Mouse (Mus musculus) large intestine, adult 2 months (tissue): ENCODE measurements around the gene Hoxd11. TPM values are rescaled to one million over a fixed set of nuclear protein-coding genes. Genes with fewer than 3 reads are reported as not detected.

ENCODE experiments used
- DNase-seq: peaks from one replicate; pipeline ENCODE4 v3.0.0-alpha.2; 2012; ENCODE audit warnings: low read depth, low spot score
- WGBS: fragments of 180-500 bp; shearing (Covaris S2); methylation state at CpG from one replicate; pipeline ENCODE4 v1.1.7; 2018; 5-methylcytosine and 5-hydroxymethylcytosine counted together
- polyA plus RNA-seq: library from polyadenylated mRNA; depleted of rRNA; stranded (reverse); fragments of >200 nt; gene quantifications from 2 replicates; pipeline ENCODE4 v1.2.3, GENCODE M21; 2012

Gene Hoxd11
- polyA plus RNA-seq, 1 experiment = not detected

DNA sequence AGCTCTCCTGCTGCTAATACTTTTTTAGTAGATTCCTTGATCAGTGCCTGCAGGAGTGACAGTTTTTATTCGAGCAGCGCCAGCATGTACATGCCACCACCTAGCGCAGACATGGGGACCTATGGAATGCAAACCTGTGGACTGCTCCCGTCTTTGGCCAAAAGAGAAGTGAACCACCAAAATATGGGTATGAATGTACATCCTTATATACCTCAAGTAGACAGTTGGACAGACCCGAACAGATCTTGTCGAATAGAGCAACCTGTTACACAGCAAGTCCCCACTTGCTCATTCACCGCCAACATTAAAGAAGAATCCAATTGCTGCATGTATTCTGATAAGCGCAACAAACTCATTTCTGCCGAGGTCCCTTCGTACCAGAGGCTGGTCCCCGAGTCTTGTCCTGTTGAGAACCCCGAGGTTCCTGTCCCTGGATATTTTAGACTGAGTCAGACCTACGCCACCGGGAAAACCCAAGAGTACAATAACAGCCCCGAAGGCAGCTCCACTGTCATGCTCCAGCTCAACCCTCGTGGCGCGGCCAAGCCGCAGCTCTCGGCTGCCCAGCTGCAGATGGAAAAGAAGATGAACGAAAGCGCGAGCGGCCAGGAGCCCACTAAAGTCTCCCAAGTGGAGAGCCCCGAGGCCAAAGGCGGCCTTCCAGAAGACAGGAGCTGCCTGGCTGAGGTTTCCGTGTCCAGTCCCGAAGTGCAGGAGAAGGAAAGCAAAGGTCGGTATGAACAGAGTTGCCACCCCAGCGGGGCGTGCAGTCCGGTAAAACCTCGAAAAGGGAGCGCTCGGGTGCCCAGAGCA is 12.8 kb downstream of the Hoxd11 start:
- WGBS = 10% methylated on average over 35 of the region's 35 CpGs
- DNase-seq = no peak

DNA sequence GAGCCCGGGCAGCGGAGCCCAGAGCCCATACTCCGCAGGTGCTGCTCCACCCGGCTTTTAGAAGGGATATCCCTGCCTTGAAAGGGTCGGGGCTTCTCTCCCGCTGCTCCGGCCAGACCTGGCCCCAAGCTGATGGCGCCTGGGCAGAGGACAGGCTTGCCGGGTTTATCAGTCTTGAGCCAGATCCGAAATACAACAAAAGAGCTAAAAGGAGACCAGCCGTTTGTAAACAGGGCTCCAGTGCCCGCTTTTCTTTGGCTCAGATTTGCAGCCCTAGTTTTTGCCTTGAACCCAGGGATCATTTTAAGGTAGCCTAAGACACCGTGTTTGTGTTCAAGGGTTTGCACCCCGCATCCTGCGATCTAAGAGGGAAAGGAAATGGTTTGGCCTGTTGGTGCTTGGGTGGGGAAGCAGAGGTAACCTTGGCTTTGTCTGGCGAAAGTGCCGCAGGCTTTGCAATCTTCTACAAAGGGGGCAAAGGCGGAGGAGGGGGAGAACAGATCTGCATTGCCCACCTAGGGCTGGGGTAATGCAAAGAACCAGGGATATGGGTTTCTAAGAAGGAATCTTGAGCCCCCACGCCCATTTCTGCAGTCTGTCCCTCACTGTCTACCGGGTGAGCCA is 13.6 kb downstream of the Hoxd11 start:
- 24% methylated on average over 20 of the region's 20 CpGs for WGBS
- DNase-seq = no peak

DNA sequence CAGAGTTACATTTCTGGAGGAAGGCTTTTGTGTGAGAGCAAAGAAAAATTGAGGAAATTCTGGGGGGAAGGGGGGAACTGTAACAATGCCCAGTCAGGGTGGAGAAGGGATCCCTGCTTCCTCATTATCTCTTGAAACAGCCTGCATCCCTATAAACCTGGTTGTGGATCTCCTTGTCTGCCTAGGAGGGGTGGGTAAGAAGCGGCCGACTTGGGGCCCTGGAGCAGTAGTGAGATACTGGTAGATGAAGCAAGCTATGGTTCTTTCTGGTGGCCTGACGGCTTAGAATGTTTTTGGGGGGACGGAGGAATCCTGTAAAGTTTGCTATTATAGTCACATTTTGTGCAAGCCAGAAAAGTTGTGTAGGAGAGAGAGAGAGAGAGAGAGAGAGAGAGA is 14.1 kb downstream of the Hoxd11 start:
- no peak for DNase-seq
- 41% methylated on average over 4 of the region's 4 CpGs for WGBS

DNA sequence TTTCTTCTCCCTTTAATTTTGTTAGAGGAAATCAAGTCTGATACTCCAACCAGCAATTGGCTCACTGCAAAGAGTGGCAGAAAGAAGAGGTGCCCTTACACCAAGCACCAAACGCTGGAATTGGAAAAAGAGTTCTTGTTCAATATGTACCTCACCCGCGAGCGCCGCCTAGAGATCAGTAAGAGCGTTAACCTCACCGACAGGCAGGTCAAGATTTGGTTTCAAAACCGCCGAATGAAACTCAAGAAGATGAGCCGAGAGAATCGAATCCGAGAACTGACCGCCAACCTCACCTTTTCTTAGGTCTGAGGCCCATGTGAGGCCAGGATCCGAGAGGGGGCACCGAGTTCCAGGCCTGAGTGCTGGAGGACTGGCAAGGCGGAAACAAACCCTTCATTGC is 14.7 kb downstream of the Hoxd11 start:
- DNase-seq = no peak
- WGBS = 20% methylated on average over 16 of the region's 16 CpGs

DNA sequence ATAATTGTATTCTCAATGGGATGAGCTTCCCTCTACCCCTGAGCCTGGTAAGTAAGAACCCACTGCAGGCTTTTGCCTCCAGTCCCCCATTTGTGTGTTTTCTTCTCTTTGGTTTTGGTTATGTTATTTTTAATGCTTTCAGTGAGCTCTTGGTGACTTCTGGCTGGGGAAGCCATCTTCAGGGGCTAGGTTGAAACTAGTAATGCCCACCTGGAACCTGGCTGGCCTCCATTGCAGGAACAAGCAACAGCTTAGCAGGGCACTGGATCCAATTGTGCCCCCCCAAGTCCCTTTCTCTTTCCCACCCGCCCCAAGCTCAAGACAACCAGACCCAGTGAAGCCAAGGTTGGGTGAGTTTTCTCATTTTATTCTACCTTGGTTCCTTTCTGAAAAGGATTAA is 16.0 kb downstream of the Hoxd11 start:
- WGBS = 40% methylated on average over 1 of the region's 1 CpGs
- DNase-seq = no peak

DNA sequence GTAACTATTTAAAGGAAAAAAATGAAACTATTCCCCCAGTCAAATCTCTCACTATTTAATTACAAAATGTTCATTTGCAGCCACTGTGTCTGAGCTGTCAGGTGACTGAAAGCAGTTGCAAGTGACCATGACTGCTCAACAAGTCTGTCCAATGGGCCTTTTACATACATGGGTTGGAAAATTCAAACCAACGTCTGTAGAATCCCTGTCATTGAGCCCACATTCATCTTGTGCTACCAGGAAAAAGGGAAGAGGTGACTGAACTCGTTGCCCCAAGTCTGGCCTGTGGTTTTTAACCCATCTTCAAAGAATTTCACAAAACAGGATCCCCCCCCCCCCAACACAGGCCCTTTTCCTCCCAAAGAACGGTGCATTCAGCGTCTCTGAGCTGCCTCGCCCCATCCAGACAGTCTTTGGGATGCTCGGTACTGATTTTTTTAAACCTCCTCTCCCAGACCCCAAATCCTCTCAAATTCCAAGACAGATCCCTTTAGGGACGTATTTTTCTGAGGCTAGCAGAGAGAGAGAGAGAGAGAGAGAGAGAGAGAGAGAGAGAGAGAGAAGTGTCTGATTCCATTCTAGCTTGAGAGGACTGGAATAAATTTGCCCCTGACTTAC is 16.6 kb downstream of the Hoxd11 start:
- no peak for DNase-seq
- WGBS = 42% methylated on average over 7 of the region's 7 CpGs

DNA sequence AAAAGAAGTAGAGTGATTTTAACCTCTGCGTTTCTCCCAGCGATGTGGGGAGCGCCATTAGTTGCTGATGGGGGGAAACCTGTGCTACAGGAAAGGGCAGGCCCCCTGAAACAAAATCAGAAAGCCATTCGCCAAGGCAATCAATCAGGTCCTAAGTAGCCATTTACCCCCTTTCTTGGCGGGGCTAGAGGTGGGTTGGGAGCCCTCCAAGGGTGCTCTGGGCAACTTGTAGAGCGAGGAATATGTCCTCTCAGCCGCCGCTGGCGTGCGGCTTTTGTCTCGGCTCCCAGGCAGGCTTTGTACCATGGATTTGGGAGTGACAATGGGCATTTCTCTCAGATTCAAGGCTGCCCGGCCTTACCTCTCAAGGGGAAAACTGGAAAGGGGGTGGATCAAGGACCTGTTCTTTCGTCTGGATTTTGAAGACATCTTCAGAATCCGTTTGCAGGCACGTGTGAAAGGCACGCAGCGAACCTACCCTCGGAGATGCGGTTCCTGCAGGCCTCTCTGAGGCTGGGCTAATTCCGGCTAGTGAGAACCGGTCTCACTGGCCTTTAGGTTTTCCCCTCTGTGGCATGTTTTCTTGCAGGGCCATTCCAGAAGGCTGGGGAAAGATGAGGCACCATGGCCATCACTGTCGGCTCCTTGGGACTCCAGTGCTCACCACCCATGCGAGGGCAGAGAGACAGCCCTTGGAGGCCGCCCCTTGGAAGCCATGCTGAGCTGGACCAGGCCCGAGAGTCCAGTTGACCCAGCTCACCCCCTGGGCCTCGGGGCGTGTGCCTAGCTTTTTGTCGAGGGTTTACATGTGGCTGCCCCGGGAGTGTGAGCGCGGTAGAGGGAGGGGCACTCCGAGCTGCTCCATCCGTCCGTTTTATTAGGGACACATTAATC is 17.3 kb downstream of the Hoxd11 start:
- no peak for DNase-seq
- WGBS = 29% methylated on average over 34 of the region's 34 CpGs

DNA sequence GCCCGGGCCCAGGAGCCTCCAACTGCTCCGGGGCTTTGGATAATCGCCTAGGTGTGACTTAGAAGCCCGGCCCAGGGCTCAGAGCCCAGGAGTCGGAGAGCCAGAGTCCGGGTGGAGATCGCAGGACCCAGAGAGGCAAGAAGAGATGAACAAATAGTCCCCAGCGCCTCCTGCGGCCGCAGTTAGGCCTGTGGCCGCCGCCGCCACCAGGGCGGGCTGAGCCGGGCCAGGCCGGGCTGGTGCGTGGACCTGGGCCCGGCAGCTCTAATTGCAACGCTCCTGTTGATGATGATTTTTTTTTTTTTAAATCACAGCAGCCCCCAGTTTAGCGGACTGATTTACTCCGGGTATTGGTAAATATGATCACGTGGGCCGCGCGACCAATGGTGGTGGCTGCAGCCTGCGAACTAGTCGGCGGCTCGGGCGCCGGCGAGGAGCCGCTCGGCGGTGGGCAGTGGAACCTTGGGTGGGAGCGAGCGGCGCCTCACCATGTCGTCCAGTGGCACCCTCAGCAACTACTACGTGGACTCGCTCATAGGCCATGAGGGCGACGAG is 18.3 kb downstream of the Hoxd11 start, which contains the start of gene Hoxd9:
Hoxd9 (plus strand) TSS at position 161 of the 555 bp plus-strand sequence.
- WGBS = 2% methylated on average over 43 of the region's 43 CpGs
- no peak for DNase-seq

DNA sequence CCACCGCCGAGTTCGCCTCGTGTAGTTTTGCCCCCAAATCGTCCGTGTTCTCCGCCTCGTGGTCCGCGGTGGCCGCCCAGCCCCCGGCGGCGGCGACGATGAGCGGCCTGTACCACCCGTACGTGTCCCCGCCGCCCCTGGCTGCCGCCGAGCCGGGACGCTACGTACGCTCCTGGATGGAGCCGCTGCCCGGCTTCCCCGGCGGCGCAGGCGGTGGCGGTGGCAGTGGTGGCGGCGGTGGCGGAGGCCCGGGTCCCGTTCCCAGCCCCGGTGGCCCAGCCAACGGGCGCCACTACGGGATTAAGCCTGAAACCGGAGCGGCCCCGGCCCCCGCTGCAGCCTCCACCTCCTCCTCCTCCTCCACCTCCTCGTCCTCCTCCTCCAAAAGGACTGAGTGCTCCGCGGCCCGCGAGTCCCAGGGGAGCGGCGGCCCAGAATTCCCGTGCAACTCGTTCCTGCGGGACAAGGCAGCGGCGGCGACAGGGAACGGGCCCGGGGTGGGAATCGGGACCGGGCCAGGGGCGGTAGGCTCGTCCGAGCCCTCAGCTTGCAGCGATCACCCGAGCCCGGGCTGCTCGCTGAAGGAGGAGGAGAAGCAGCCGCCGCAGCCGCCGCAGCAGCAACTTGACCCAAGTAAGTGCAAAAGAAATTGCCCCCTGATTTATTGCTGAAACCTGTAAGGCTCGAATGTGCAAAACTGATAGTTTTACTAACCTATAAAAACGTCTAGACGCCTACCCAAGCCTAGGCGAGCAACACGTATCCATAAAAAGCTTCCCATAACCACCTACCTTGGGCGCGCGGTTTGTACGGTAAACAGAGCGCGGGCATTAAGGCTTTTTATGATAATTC is 19.1 kb downstream of the Hoxd11 start:
- 3% methylated on average over 86 of the region's 86 CpGs for WGBS
- no peak for DNase-seq

DNA sequence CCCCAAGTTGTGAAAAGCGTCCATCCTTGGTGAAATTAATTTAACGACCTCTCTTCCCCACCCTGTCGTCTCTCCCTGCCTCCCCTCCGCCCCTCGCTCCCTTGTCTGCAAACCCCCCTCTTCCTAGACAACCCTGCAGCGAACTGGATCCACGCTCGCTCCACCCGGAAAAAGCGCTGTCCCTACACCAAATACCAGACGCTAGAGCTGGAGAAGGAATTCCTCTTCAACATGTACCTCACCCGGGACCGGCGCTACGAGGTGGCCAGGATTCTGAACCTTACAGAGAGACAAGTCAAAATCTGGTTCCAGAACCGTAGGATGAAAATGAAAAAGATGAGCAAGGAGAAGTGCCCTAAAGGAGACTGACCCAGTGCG is 19.7 kb downstream of the Hoxd11 start:
- DNase-seq = no peak
- WGBS = 12% methylated on average over 17 of the region's 17 CpGs

DNA sequence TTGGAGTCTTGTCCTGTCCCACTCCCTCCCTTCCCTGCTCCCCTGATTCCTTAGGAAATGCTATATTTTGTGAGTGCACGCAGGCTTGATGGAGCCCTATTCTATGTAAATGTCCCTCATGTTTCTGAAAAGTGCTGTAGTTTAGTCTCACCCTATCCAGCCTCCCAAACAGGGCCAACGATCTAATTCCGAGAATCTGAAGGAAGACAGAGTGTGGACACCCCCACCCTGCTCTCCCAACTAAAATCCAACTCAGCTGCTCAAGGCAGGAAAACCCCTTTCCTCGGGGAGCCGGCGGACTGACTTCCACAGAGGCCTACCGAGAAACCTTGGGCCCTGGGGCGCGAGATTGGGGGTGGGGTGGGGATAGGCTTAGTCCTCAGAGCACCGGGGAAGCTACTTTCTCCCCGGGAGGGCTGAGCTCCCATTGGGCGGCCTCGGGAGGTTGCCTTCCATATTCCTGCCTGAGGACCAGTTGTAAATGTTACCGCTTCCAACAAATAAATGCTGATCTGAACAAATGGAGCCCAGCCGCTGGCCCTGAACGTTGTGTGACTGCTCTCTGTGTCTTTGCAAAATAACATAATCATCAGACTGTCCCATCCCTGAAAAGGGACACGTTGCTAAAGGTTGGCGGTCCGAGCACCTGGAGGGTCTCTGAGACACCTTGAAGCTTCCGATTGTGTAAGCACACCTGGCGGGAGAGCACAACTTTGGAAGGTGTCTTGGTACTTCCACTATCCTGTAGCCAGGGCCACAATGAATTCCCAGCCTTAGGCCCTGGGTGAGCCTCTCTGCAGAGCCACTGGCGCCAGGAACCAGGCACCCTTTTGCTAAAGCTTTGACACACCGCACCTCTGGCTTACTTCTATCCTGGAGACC is 20.5 kb downstream of the Hoxd11 start:
- no peak for DNase-seq

DNA sequence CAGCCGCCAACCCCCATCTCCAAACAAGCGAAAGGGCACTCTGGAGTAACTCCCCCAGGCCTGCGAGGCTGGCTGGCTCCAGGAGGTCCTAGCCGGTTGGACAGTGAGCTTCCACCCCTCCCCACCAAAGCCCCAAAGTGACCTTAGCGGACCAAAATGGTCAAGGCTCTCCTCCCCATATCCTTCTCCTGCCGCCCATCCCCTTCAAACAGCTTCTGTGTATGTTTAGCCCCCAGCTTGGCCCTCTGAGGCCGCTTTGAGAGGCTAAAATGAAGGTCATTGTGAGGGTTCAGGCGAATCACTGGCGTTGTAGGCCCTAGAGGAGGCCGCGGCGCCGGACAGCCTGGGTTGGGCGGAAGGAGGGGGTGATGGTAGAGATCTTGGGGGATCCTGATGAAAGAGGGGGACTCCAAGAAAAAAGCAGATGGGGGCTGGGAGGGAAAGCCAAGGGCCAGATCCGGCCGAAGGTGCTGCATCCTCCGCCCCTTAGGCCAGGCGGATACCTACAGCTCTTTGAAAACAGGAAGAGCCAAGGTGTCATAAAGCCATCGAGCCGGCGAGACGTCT is 21.3 kb downstream of the Hoxd11 start:
- DNase-seq = no peak

More for the DNA sequence above, 20.5 kb downstream of the Hoxd11 start:
- 45% methylated on average over 23 of the region's 23 CpGs for WGBS

DNA sequence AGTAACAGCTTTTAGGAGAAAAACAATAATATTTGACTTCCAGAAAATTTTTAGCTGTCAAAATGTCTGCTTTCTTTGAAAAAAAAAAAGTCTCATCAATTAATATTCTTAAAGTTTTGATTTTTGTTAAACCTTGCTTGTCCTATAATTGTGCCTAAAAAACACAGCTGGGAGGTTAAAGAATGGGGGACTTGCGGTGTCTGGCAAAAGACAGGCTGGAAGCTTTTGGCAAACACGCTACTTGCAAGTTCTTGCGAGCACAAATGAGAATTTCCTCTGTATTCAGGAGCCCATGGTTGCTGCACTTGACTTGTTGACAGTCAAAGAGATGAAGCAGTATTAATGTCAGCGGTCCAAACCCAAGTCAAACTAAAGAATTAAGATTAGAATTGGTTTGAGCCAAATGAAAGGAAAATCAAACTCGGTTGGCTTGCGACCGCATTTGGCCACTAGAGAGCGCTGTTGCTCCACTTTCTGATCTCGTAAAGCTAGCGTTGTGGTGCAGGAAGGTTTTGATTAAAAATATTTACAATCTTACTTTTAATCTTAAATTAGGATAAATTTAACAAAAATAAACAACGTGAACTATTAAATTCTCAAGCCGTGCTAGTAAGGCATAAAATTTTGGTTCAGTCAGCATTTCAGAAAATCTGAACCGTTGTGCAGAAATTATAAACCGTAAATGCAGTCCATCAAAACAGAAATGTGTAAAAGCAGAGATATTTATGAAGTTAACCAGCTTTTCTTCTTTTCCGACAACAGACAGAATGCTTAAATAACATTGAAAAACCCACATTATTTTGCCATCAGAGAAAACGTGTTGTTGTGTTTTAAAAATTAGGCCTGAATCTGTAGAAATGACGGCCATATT is 22.8 kb downstream of the Hoxd11 start:
- no peak for DNase-seq
- 18% methylated on average over 17 of the region's 17 CpGs for WGBS

More for the DNA sequence above, 21.3 kb downstream of the Hoxd11 start:
- WGBS = 26% methylated on average over 22 of the region's 22 CpGs

DNA sequence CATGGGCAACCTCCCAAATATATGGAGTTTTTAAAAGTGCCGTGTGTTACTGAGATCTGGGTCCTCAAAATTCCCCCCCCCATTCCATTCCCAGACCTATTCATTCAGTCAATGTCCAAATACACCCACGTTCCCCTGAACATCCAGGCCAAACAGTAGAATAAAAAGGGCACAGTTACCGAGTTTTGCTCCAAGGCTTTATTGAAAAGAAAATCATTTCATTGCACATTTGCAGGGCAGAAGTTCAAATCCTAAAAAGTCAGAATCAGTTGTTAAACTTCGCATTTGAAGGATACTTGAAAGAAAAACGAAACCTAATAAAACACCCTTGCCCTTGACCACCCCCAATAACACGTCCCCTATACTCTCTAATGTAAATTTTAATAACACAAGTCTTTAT is 23.5 kb downstream of the Hoxd11 start:
- 45% methylated on average over 6 of the region's 6 CpGs for WGBS
- DNase-seq = no peak

DNA sequence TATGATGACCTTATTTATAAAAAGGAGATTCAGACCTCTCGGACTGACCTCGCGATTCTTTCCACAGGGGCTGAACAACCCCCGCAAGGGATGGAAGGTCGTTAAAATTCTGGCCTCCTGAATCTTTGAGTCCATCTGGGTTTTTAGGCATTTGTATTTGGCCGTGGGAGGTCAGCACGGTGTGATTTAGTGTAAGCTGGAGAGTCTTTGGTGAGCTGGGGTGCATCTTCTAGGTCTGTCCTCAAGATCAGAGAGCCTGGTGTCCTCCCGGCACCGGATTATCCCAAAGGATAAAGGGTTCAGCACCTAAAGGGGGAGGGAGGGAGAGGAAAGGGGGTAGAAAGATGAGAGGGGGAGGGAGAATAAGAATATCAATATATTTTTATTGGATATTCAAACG is 24.0 kb downstream of the Hoxd11 start:
- whole genome bisulfite sequencing = 39% methylated on average over 10 of the region's 10 CpGs

DNA sequence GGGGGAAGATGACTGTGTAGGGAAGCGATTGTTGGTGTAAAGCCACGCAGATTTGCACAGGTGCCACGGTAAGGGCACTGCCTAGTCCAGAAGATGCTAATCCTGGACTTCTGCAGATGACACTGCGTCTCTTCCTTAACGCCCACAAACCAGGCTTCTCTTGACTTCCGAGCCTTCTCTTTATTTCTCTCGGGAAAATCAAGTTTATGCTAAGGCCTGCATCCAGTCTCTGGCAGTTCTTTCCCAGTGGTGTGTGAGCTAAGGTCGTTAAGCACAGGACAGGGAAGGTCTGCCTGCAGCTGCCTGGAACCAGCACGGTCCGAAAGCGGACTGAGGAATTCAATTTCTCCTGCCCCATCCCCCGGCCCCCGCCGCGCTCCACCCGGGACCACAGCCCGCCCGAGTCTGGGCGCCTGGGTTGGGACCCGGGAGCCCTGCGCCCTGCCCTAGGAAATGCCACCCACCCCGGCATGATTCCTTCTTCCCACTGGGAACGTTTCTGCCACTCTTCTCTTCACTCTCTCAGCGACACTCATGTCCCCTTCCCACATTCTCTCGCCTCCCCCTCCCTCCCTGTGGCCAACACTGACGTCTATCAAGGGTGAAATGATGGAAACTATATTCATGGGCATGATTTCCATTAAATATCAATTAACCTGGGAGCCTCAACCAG is 24.5 kb downstream of the Hoxd11 start:
- WGBS = 27% methylated on average over 26 of the region's 26 CpGs

More for the DNA sequence above, 24.0 kb downstream of the Hoxd11 start:
- DNase-seq = no peak

More for the DNA sequence above, 24.5 kb downstream of the Hoxd11 start:
- DNase-seq = no peak
